Mouse (Mus musculus): ENCODE data around the gene Frs2. TPM values are rescaled to one million over a fixed set of nuclear protein-coding genes. Genes with fewer than 3 reads are reported as not detected.
A peak's percentile ranks its signal among the peaks of the same experiment; 100 is the strongest.

The Frs2 gene
- total RNA-seq, 1 experiment from 2014 or later: 20.9 TPM

DNA sequence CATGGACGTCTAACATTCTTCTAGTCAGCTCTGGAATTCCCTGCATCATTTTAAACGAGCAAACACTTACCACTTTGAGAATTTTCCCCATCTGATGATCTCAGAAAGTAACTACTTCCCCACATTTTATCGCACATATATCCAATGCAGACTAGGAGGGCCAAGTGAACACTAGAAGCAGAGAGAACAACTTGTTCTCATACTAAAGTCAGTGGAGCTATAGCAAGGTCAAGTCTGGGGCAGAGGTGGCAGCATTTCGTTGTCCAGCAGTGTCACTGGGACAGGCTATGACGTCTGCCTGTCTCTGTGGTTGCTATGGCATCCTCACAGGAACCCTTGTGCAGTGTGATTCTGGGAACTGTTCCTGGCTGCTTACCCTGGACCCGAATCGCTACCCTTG is 36.9 kb downstream of the Frs2 start:
- ATAC-seq (ENCODE audit: extremely low read depth, insufficient number of reproducible peaks, low FRiP score, poor library complexity, severe bottlenecking): no peak

DNA sequence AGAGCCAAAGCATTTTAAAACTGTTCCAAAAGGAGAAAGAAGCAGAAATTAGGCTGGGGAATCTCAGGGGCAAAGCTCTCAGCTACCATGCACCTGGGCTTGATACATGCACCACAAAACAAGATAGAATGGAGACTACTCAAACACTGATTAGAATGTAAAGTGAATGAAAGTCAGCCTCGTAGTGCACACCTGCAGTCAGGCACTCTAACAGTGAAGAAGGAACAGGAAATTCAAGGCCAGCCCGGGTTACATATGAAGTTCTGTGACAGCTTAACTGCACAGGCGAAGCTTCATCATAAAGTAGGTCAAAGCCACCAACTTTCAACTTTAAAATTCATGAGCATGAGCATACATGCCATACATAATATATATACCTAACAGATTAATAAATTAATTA is 38.1 kb downstream of the Frs2 start:
- ATAC-seq (ENCODE audit: extremely low read depth, insufficient number of reproducible peaks, low FRiP score, poor library complexity, severe bottlenecking): no peak

DNA sequence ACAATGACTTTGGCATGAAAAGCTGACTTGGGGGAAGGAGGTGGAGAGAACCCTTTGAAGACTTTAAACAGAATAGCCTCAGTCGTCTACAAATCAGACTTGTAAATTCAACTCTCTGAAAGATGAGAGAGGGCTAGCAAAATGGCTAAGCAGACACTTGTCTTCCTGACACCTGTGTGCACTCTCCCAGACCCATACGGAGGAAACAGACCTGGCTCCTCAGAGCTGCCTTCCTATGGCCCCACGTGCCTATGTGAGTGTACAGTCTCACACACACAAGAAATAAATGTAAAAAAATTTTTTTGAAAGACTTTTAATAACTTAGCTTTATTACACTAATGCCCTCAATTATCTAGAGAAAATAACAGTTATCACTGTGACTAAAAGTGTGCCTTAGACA is 41.6 kb downstream of the Frs2 start:
- no peak for ATAC-seq (ENCODE audit: extremely low read depth, insufficient number of reproducible peaks, low FRiP score, poor library complexity, severe bottlenecking)

- no peak for ATAC-seq (ENCODE audit: extremely low read depth, insufficient number of reproducible peaks, low FRiP score, poor library complexity, severe bottlenecking)
Observed at GRCm38 (mm10) chr10:117106244-117106643, 42.1 kb downstream of the Frs2 start.

GRCm38 (mm10) chr10:117105015-117105414 is 43.3 kb downstream of the Frs2 start:
- ATAC-seq (ENCODE audit: extremely low read depth, insufficient number of reproducible peaks, low FRiP score, poor library complexity, severe bottlenecking): no peak

- ATAC-seq (ENCODE audit: extremely low read depth, insufficient number of reproducible peaks, low FRiP score, poor library complexity, severe bottlenecking): no peak
Observed at GRCm38 (mm10) chr10:117103854-117104598, 44.3 kb downstream of the Frs2 start.

GRCm38 (mm10) chr10:117100175-117100574 is 48.2 kb downstream of the Frs2 start:
- ATAC-seq (ENCODE audit: extremely low read depth, insufficient number of reproducible peaks, low FRiP score, poor library complexity, severe bottlenecking): no peak

GRCm38 (mm10) chr10:117097116-117097698 is 51.1 kb downstream of the Frs2 start:
- ATAC-seq (ENCODE audit: extremely low read depth, insufficient number of reproducible peaks, low FRiP score, poor library complexity, severe bottlenecking): no peak

GRCm38 (mm10) chr10:117096096-117096495 is 52.2 kb downstream of the Frs2 start:
- no peak for ATAC-seq (ENCODE audit: extremely low read depth, insufficient number of reproducible peaks, low FRiP score, poor library complexity, severe bottlenecking)

GRCm38 (mm10) chr10:117094504-117095329 is 53.6 kb downstream of the Frs2 start:
- no peak for ATAC-seq (ENCODE audit: extremely low read depth, insufficient number of reproducible peaks, low FRiP score, poor library complexity, severe bottlenecking)

- no peak for ATAC-seq (ENCODE audit: extremely low read depth, insufficient number of reproducible peaks, low FRiP score, poor library complexity, severe bottlenecking)
Observed at GRCm38 (mm10) chr10:117089628-117090027, 58.7 kb downstream of the Frs2 start.

GRCm38 (mm10) chr10:117081914-117082359 is 66.4 kb downstream of the Frs2 start:
- no peak for ATAC-seq (ENCODE audit: extremely low read depth, insufficient number of reproducible peaks, low FRiP score, poor library complexity, severe bottlenecking)

- no peak for ATAC-seq (ENCODE audit: extremely low read depth, insufficient number of reproducible peaks, low FRiP score, poor library complexity, severe bottlenecking)
Observed at GRCm38 (mm10) chr10:117081326-117081725, 67.0 kb downstream of the Frs2 start.

DNA sequence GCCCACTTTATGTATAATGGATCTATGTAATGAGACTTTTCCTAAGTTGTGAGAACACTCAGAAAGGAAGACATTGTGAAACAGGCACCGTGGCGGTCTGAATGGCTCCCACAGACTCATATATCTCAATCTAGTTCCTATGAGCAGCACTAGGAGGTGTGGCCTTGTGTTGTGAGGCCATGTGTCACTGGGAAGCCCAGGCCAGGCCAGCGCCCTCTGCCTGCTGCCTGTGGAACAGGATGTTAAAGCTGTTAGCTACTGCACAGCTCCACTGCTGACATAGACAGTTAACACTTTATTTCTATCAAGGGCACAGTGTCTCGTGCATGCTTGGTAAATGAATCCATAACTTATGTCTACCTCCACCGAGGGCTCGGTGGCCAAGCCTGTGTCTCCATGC is 70.0 kb downstream of the Frs2 start:
- peak; percentile 67; the same call in 1 of the 2 replicates for ATAC-seq (ENCODE audit: extremely low read depth, insufficient number of reproducible peaks, low FRiP score, poor library complexity, severe bottlenecking)

DNA sequence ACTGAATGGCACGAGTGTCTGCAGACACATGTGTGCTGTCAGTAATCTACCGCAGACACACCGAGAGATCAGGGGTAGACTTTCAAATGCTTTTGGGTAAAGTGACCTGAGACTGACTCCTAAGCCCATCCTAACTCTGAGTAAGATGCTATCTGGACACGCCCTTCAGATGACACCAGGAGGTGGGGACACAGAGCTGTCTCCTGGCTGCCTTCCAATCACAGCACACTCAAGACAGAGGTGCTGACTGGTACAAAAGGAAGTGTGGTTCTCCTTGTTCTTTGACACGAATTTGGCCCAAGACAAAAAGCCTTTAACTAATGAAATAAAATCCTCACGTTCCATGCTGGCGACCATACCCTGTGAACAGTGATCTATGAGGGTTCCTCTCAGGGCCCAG is 75.2 kb downstream of the Frs2 start:
- ATAC-seq (ENCODE audit: extremely low read depth, insufficient number of reproducible peaks, low FRiP score, poor library complexity, severe bottlenecking): no peak

DNA sequence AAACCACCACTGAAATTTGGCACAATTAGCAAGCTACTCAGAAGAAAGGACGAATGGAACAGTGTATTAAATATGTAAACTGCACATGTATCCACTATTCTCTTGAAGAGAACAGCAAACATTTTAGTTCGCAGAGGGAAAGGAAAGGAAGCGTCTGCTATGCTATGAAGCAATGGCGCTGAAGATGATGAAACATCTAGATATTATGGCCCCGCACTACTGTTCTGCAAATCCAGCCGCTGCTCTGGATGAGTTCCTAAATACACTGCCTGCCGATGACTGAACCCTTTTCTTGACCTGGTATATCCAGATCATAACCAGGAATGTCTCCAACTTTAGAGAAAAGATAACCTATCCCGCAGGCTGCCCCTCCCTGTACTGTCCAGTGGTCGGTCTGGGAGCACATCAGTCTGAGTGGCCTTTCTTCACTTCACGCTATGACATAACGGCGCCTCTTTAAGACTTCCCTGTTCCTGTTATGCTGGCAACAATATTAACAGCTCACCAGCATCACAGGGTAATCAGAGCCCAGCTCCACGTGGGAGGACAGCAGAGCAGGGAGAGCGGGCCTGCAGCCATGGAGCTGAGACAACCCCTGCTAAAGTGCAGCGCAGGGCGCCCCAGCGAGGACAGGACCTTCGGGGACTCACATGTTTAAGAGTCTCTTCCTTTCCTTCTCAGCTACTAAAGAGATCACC is 76.0 kb downstream of the Frs2 start:
- peak; percentile 55 for ATAC-seq (ENCODE audit: extremely low read depth, insufficient number of reproducible peaks, low FRiP score, poor library complexity, severe bottlenecking)

- ATAC-seq (ENCODE audit: extremely low read depth, insufficient number of reproducible peaks, low FRiP score, poor library complexity, severe bottlenecking): no peak
Observed at GRCm38 (mm10) chr10:117069109-117069508, 79.2 kb downstream of the Frs2 start.

GRCm38 (mm10) chr10:117064076-117064475 is 84.3 kb downstream of the Frs2 start:
- ATAC-seq (ENCODE audit: extremely low read depth, insufficient number of reproducible peaks, low FRiP score, poor library complexity, severe bottlenecking): no peak

Measured in neutrophil, adult 5-6 weeks (primary cell).